Mouse (Mus musculus): ENCODE measurements around the gene Gdf11. TPM values are rescaled to one million over a fixed set of nuclear protein-coding genes. Genes with fewer than 3 reads are reported as not detected.

Gdf11 gene
- polyA plus RNA-seq (2012; rRNA removed) = 0.54 TPM in 2 replicates

DNA sequence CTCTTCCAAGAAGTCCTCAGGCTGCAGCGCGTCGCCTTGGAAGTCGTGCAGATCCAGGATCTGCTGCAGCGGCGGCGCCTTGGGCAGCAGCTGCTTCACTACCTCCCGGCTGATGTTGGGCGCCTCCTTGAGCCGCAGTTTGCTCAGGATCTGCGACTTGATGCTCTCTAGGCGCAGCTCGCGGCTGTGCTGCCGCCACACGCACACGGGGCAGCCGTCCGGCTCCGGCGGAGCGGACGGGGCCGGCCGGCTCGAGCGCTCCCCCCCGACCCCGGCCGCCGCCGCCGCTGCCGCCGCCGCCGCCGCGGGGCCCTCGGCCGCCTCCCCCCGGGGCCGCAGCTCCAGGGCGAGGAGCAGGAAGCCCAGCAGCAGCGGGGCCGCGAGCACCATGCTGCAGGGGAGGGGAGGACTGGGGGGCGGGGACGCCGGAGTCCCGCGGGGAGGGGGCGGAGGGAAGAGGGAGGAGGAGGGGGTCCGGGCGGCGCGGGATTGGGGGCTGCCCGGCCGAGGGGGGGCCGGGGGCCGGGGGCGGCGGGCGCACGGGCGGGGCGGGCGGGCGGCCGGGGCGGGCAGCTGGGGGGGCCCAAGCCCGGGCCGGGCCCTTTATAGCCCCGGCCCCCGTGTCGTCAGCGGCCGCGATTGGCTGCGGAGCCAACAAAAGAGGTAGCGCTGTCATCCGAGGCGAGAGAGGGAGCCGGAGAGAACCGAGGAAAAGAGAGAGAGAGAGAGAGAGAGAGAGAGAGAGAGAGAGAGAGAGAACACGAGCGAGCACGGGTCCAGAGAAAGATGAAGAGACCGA is at the start of gene Gdf11:
Gene Gdf11 (minus strand): TSS at position 423 of the 799 bp plus-strand sequence.

GRCm38 (mm10) chr10:128933574-128933973 is 42.1 kb upstream of the Gdf11 start, which contains the start of gene Itga7:
Gene Itga7 (plus strand): TSS chr10:128933818.

DNA sequence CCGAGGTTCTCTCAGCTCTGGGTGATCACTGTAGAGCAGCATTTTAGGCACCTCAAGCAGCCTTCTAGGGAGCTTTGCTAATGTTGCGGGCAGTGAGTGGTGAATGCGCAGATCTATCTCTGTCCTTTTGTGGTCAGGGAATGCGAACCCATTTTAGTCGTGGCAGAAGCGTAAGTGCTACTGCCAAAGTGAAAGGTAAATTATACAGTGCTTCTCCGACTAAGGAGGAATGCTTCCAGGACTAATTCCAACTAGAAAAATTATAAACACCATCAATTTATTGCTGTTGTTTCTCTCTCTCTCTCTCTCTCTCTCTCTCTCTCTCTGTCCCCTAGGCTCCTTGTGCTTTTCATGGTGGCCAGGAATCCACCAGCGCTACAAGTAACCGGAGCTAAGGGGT is 32.4 kb upstream of the Gdf11 start, which contains the start of gene Bloc1s1:
Gene Bloc1s1 (minus strand): TSS at position 101 of the 400 bp plus-strand sequence.

DNA sequence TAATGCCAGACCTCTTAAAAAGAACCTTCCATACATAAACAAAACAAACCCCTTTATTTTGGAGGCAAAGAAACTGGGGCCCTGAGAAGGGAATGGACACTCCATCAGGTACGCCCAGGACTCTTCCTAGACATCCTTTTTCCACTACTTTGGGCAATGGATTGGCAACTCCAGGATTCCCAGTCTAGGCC is 31.2 kb upstream of the Gdf11 start, which contains the start of gene Rdh5:
Gene Rdh5 (minus strand): TSS at position 67 of the 191 bp plus-strand sequence.

DNA sequence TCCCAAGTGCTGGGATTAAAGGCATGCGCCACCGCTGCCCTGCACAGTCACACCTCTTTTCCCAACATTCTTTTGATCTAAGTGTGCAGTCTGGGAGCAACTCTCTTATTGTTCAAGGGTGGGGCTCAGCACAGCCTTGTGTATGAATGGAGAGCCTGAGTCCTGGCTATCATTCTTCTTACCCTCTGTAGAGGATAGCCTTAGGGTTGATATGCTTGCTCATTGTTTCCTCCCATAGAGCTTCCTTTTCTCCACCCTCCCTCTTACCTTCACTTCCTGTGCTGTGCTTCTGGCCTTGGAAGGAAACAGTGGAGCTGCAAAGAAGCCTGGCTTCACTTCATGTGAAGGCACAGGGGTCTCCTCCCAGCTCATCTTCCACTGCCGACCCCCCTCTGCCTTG is 9.2 kb upstream of the Gdf11 start, which contains the start of gene Cd63:
Gene Cd63 (plus strand): TSS at position 292 of the 400 bp plus-strand sequence.

Other genes starting within 250 kb of the Gdf11 start
- gene Ikzf4, start 245.7 kb downstream of the Gdf11 start, polyA plus RNA-seq (2012; rRNA removed) = 0.70 and 0.71 TPM in 2 replicates
- gene Suox, start 217.6 kb downstream of the Gdf11 start, polyA plus RNA-seq (2012; rRNA removed) = 19.1 and 36.0 TPM in 2 replicates
- gene Rab5b, start 195.5 kb downstream of the Gdf11 start, polyA plus RNA-seq (2012; rRNA removed) = 35.8 and 44.6 TPM in 2 replicates
- 1.5 and 1.8 TPM in 2 replicates for gene Pmel, start 187.5 kb downstream of the Gdf11 start, polyA plus RNA-seq (2012; rRNA removed)
- 4.8 and 7.7 TPM in 2 replicates for gene Cdk2, start 186.7 kb downstream of the Gdf11 start, polyA plus RNA-seq (2012; rRNA removed)
- 11.9 and 18.1 TPM in 2 replicates for gene Dgka, start 146.9 kb downstream of the Gdf11 start, polyA plus RNA-seq (2012; rRNA removed)
- gene Pym1, start 143.8 kb downstream of the Gdf11 start, polyA plus RNA-seq (2012; rRNA removed) = 7.1 and 7.7 TPM in 2 replicates
- 1.2 and 1.7 TPM in 2 replicates for gene Mmp19, start 100.8 kb downstream of the Gdf11 start, polyA plus RNA-seq (2012; rRNA removed)
- gene Dnajc14, start 87.7 kb downstream of the Gdf11 start, polyA plus RNA-seq (2012; rRNA removed) = 4.2 and 6.2 TPM in 2 replicates
- gene Tmem198b, start 87.3 kb downstream of the Gdf11 start, polyA plus RNA-seq (2012; rRNA removed) = 9.4 and 11.5 TPM in 2 replicates
- gene Sarnp, start 74.4 kb downstream of the Gdf11 start, polyA plus RNA-seq (2012; rRNA removed) = 0.31 and 0.76 TPM in 2 replicates
- gene Ormdl2, start 70.1 kb downstream of the Gdf11 start, polyA plus RNA-seq (2012; rRNA removed) = 39.1 and 41.1 TPM in 2 replicates
- gene Cd63, start 9.3 kb upstream of the Gdf11 start, polyA plus RNA-seq (2012; rRNA removed) = 52.8 and 59.1 TPM in 2 replicates
- 13.0 and 16.4 TPM in 2 replicates for gene Rdh5, start 31.2 kb upstream of the Gdf11 start, polyA plus RNA-seq (2012; rRNA removed)
- gene Bloc1s1, start 32.3 kb upstream of the Gdf11 start, polyA plus RNA-seq (2012; rRNA removed) = 50.6 and 55.1 TPM in 2 replicates
- 45.3 and 45.5 TPM in 2 replicates for gene Itga7, start 42.1 kb upstream of the Gdf11 start, polyA plus RNA-seq (2012; rRNA removed)
- gene Mettl7b, start 69.3 kb upstream of the Gdf11 start, polyA plus RNA-seq (2012; rRNA removed) = 2.9 and 4.1 TPM in 2 replicates
- gene Olfr9, start 97.7 kb upstream of the Gdf11 start, polyA plus RNA-seq (2012; rRNA removed) = not detected in 2 replicates
- gene Olfr763, start 119.1 kb upstream of the Gdf11 start, polyA plus RNA-seq (2012; rRNA removed) = not detected in 2 replicates
- not detected in 2 replicates for gene Olfr764-ps1, start 148.2 kb upstream of the Gdf11 start, polyA plus RNA-seq (2012; rRNA removed)
- not detected in 2 replicates for gene Olfr765, start 158.3 kb upstream of the Gdf11 start, polyA plus RNA-seq (2012; rRNA removed)
- gene Olfr766-ps1, start 177.3 kb upstream of the Gdf11 start, polyA plus RNA-seq (2012; rRNA removed) = not detected in 2 replicates
- not detected in 2 replicates for gene Olfr767, start 191.2 kb upstream of the Gdf11 start, polyA plus RNA-seq (2012; rRNA removed)
- not detected in 2 replicates for gene Olfr768, start 207.7 kb upstream of the Gdf11 start, polyA plus RNA-seq (2012; rRNA removed)
- gene Olfr769, start 226.1 kb upstream of the Gdf11 start, polyA plus RNA-seq (2012; rRNA removed) = not detected in 2 replicates
- gene Olfr770, start 247.3 kb upstream of the Gdf11 start, polyA plus RNA-seq (2012; rRNA removed) = not detected in 2 replicates

All from stomach, adult 2 months (tissue).